Mouse (Mus musculus) ovary, postnatal 36 days (tissue): ENCODE measurements at regions not wholly inside any gene's neighbourhood (a gene's known extent, or its start where the extent isn't known, plus 50 kb on each side); places are given as distances from the start of the nearest gene placed in this dataset.

Source experiments
- DNase-seq: peaks from one replicate; pipeline ENCODE4 v3.0.0; 2022; ENCODE audit warnings: low spot score, mixed read lengths

- no peak for DNase-seq
Observed at GRCm38 (mm10) chr3:61255643-61256042, 105.8 kb upstream of the Rap2b start.

DNA sequence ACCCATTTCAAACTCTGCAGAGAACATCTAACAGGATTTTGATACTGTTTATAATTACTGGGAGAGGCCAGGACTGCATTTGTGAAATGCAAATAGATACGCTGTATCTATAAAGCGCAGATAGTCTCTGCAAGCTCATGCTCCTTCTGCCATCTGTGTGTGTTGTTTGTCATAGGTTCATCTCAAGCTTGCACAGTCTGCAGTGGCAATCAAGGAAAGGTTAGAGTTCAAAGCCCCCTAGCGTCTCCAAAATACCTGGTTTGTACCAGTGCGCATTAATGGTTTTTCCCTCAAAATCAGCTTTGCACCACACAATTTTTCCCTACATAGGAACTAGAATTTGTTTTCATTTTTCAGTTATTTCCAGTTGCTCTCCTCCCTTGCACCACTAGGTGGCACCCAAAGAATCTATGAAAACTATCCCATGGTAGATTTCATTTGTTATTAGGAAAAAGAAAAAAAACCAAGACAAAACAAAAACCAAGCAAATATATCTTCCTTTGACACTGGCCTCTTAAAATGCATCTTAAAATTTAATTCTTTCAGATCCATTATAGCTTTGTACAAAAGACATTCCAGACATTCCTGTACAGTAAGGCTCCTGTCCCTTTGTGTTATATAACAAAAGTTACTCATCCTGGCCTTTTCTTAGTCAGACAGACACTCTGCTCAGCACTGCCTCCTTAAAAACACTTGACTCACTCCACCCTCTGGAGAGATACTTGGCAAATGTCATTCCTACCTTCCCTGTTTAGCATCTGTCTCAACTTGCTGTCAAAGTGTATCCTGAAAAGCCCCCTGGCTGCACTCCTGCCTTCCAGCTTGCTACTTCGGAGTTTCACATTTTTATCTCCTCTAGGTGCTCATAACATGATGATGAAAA, 92.7 kb upstream of the Rap2b start:
- DNase-seq = no peak

- DNase-seq = no peak
Observed at GRCm38 (mm10) chr3:61285924-61286520, 75.4 kb upstream of the Rap2b start.

GRCm38 (mm10) chr3:61288195-61288594, 73.2 kb upstream of the Rap2b start:
- DNase-seq = no peak

DNA sequence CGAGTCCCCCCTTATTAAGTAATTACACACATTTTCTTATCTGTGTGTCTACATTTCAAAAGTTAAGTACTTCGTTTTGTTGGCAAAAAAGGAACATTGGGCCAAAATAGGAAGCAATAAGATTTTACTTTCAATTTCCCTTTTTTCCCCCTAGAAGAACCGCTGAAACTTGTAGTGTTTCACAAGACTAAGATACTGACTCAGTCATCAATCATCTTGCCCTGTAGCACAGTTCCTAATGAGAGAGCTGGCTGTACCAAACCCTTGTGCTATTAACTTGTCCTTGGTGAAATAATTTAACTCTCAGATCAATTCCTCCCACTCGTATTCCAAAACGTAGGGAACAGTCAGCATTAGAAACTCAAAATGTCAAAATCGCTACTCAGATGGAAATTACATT, 66.6 kb upstream of the Rap2b start:
- DNase-seq = no peak

GRCm38 (mm10) chr3:61297290-61297689, 64.1 kb upstream of the Rap2b start:
- DNase-seq = no peak

DNA sequence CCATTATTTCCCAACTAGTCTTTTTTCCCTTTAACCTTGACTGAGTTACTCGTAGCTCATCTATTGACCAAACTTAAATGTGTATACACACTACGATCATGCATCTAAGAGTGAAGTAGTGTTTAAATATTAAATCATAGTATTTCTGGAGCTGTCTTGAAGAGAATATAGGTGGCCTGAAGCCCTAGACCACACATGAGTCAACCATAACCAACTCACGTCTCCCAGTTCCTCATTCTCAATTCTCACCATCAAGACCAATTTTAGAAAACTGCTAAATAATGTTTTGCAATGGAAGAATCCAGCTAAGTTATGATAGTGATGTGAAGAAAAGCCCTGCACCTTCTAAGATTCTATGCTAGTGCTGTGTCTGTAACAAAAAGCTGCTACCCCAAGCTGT, 59.2 kb upstream of the Rap2b start:
- no peak for DNase-seq

GRCm38 (mm10) chr3:61303485-61303884, 58.0 kb upstream of the Rap2b start:
- no peak for DNase-seq

DNA sequence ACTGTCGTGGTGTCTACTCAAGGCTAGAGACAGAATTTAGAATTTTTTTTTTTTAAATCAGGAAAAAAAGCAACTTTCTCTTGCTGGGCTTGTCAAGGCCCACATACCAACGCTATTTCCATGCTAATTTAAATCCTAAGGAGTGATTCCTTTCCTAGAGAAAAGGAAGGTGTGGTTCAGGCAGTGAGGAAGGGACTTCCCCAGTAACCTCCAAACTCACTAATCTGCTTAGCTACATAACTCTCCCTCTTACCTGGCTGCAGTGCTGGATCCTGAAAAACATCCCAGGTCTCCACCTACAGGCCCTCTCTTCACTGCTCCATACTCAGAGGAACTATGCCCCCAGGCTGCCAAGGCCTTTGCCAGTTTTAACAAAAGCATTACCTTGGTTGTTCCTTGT, 55.1 kb upstream of the Rap2b start:
- DNase-seq = no peak

- DNase-seq = no peak
Observed at GRCm38 (mm10) chr3:61308764-61309163, 52.7 kb upstream of the Rap2b start.

DNA sequence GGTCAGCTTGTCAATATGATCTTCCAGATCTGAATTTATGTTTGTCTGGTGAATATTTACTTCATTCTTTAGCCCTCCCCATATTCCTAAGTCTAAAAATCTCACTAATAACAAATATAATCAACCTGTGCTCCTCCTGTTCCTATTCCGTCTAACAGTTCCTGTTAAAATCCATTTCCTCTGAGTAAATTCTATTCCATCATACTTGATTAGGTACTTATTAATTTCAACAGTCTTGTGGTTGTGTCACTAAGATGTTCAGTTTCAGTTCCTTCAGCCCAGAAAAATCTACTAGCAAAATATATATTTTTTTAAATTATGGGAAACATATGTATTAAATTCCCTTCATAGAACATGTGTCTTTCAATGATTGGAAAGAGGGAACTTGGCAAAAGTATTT, 52.2 kb upstream of the Rap2b start:
- DNase-seq = no peak
